Mouse (Mus musculus): ENCODE measurements around the gene Cul1. TPM values are rescaled to one million over a fixed set of nuclear protein-coding genes. Genes with fewer than 3 reads are reported as not detected.

The Cul1 gene
- 46.2 and 55.0 TPM in 2 replicates for polyA plus RNA-seq (2021; fragmentation: Nextera tagmentation)
- long read RNA-seq, experiment 1, transcript Cul1-201 (22 exons, 3,161 nt), result major isoform, 249 of 435 reads
- long read RNA-seq, experiment 1, partial matches to known transcripts, result 67 of 435 reads
- long read RNA-seq, experiment 1, other reads (novel, unspliced or antisense), result 117 of 435 reads
- long read RNA-seq, experiment 2, transcript Cul1-201 (22 exons, 3,161 nt), result major isoform, 21 of 88 reads
- long read RNA-seq, experiment 2, partial matches to known transcripts, result 51 of 88 reads
- long read RNA-seq, experiment 2, other reads (novel, unspliced or antisense), result 12 of 88 reads

GRCm38 (mm10) chr6:47453098-47453497 is at the start of gene Cul1:
Gene Cul1, plus strand, starts transcription at chr6:47453398.

Other genes with a start within 250 kb of the Cul1 start
- gene Ezh2, start 141.9 kb downstream of the Cul1 start, polyA plus RNA-seq (2021; fragmentation: Nextera tagmentation), result 5.5 and 8.5 TPM in 2 replicates

Data from left cerebral cortex, adult 6 months (tissue).